Mouse (Mus musculus) stomach, postnatal 0 days (tissue): Measurements from ENCODE around the gene Spout1.

ENCODE experiments used
- CTCF ChIP-seq: IDR thresholded peaks from 2 replicates; pipeline ENCODE4 v1.5.1; 2016; ENCODE audit warnings: antibody characterized with exemption, low read depth, mild to moderate bottlenecking, moderate library complexity
- EP300 ChIP-seq: optimal IDR thresholded peaks from 2 replicates; pipeline ENCODE3; 2016; ENCODE audit warnings: antibody characterized with exemption

DNA sequence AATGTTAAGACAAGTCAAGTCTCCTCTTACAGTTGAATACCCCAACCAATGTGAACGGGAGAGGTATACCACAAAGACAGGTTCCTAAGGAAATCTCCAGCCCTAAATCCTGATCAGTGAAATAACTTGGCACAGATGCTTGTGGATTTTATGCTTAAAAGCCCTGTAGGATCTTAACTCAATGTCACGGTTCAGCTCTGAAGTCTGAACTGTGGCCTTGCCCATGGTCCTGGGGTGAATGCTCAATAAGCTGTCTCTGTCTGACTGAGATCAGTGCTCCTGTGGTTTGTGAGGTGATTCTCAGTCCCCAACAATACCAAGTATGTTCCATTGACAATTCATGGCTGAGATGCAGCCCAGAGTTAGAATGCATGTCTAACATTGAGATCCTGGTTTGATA, 4.2 kb upstream of the Spout1 start:
- TF ChIP-seq EP300, result no peak
- TF ChIP-seq CTCF, result no peak
